Mouse (Mus musculus) testis, adult 2 months (tissue): ENCODE measurements around the gene Adcyap1r1. TPM values are rescaled to one million over a fixed set of nuclear protein-coding genes. Genes with fewer than 3 reads are reported as not detected.

ENCODE experiments used
- H3K27ac ChIP-seq: fragments of 200-500 bp; 2 replicates; pipeline ENCODE4 v1.5.1; 2012; ENCODE audit warnings: low read depth, low read length; ENCODE audit not compliant: control insufficient read depth, insufficient read depth
- H3K27me3 ChIP-seq: fragments of 200-500 bp; 2 replicates; pipeline ENCODE4 v1.6.1; 2012; ENCODE audit warnings: mild to moderate bottlenecking, low read length, moderate library complexity; ENCODE audit not compliant: control insufficient read depth, insufficient read depth
- H3K36me3 ChIP-seq: fragments of 200-500 bp; 2 replicates; pipeline ENCODE4 v1.6.1; 2012; ENCODE audit warnings: mild to moderate bottlenecking, low read length; ENCODE audit not compliant: control insufficient read depth, insufficient read depth
- H3K4me1 ChIP-seq: fragments of 200-500 bp; 2 replicates; pipeline ENCODE4 v1.6.1; 2012; ENCODE audit warnings: low read length; ENCODE audit not compliant: control insufficient read depth, insufficient read depth
- H3K4me3 ChIP-seq: fragments of 200-500 bp; 2 replicates; pipeline ENCODE4 v1.5.1; 2012; ENCODE audit warnings: low read depth, mild to moderate bottlenecking, low read length, moderate library complexity, mixed read lengths; ENCODE audit not compliant: control insufficient read depth
- CTCF ChIP-seq: fragments of 200-500 bp; IDR thresholded peaks from 2 replicates; pipeline ENCODE4 v1.5.1; 2012; ENCODE audit warnings: low read depth, mild to moderate bottlenecking, inconsistent platforms, low read length, moderate library complexity; ENCODE audit not compliant: control insufficient read depth, insufficient read depth, insufficient replicate concordance
- POLR2A ChIP-seq: fragments of 200-500 bp; IDR thresholded peaks from 2 replicates; pipeline ENCODE4 v1.6.1; 2012; ENCODE audit warnings: low read depth, mild to moderate bottlenecking, inconsistent platforms, low read length, moderate library complexity; ENCODE audit not compliant: control insufficient read depth
- polyA plus RNA-seq: library from polyadenylated mRNA; depleted of rRNA; stranded (reverse); fragments of >200 nt; gene quantifications from 2 replicates; pipeline ENCODE4 v1.2.3, GENCODE M21; 2012

Adcyap1r1 gene
- polyA plus RNA-seq, 1 experiment = 0.64 TPM

- no peaks in the 10 kb centered on the region for H3K27me3 ChIP-seq
- H3K36me3 ChIP-seq = no peaks in the 10 kb centered on the region
- H3K27ac ChIP-seq = no peak overlapping the region
- H3K4me3 ChIP-seq = peak overlapping the region; percentile 21
- no peaks in the 10 kb centered on the region for H3K4me1 ChIP-seq
- TF ChIP-seq CTCF (no peak), POLR2A (no peak)
Observed at GRCm38 (mm10) chr6:55452381-55452780, 603 bp downstream of the Adcyap1r1 start.

- no peak overlapping the region for H3K27ac ChIP-seq
- no peaks in the 10 kb centered on the region for H3K4me1 ChIP-seq
- TF ChIP-seq POLR2A = no peak
- TF ChIP-seq CTCF = no peak
- H3K27me3 ChIP-seq = no peaks in the 10 kb centered on the region
- no peaks in the 10 kb centered on the region for H3K36me3 ChIP-seq
- H3K4me3 ChIP-seq = no peak overlapping the region
Observed at GRCm38 (mm10) chr6:55453548-55453947, 1.8 kb downstream of the Adcyap1r1 start.

- Histone ChIP-seq H3K4me1 (no peaks in the 10 kb centered on the region), H3K36me3 (no peaks in the 10 kb centered on the region), H3K27me3 (no peaks in the 10 kb centered on the region), H3K27ac (no peak overlapping the region), H3K4me3 (no peak overlapping the region)
- TF ChIP-seq CTCF = no peak
- no peak for TF ChIP-seq POLR2A
Observed at GRCm38 (mm10) chr6:55455641-55456040, 3.9 kb downstream of the Adcyap1r1 start.

- no peak overlapping the region for H3K27ac ChIP-seq
Observed at GRCm38 (mm10) chr6:55457727-55458126, 5.9 kb downstream of the Adcyap1r1 start.

GRCm38 (mm10) chr6:55458156-55458555 lies 6.4 kb downstream of the Adcyap1r1 start:
- H3K4me1 ChIP-seq = no peaks in the 10 kb centered on the region
- no peak for TF ChIP-seq CTCF
- H3K27me3 ChIP-seq = no peaks in the 10 kb centered on the region
- H3K36me3 ChIP-seq = no peaks in the 10 kb centered on the region
- no peak overlapping the region for H3K4me3 ChIP-seq
- H3K27ac ChIP-seq = no peak overlapping the region

More at GRCm38 (mm10) chr6:55457727-55458126, 5.9 kb downstream of the Adcyap1r1 start:
- TF ChIP-seq POLR2A = no peak
- no peak for TF ChIP-seq CTCF
- Histone ChIP-seq H3K4me1 (no peaks in the 10 kb centered on the region), H3K27me3 (no peaks in the 10 kb centered on the region), H3K36me3 (no peaks in the 10 kb centered on the region), H3K4me3 (no peak overlapping the region)

GRCm38 (mm10) chr6:55459545-55460397 lies 8.0 kb downstream of the Adcyap1r1 start:
- Histone ChIP-seq H3K27ac (no peak overlapping the region), H3K36me3 (no peaks in the 10 kb centered on the region), H3K4me3 (no peak overlapping the region), H3K27me3 (no peaks in the 10 kb centered on the region), H3K4me1 (no peaks in the 10 kb centered on the region)
- no peak for TF ChIP-seq CTCF
- no peak for TF ChIP-seq POLR2A

- no peak overlapping the region for H3K27ac ChIP-seq
- no peaks in the 10 kb centered on the region for H3K36me3 ChIP-seq
- H3K4me3 ChIP-seq = no peak overlapping the region
- no peak for TF ChIP-seq POLR2A
- peak; percentile 37; the same call in 1 of the 2 replicates for TF ChIP-seq CTCF
- no peaks in the 10 kb centered on the region for H3K27me3 ChIP-seq
- H3K4me1 ChIP-seq = no peaks in the 10 kb centered on the region
Observed at GRCm38 (mm10) chr6:55461141-55461540, 9.4 kb downstream of the Adcyap1r1 start.

- no peak overlapping the region for H3K4me3 ChIP-seq
Observed at GRCm38 (mm10) chr6:55461678-55462077, 9.9 kb downstream of the Adcyap1r1 start.

More at GRCm38 (mm10) chr6:55461678-55462077, 9.9 kb downstream of the Adcyap1r1 start:
- Histone ChIP-seq H3K27ac (no peak overlapping the region), H3K27me3 (no peaks in the 10 kb centered on the region), H3K4me1 (no peaks in the 10 kb centered on the region), H3K36me3 (no peaks in the 10 kb centered on the region)
- no peak for TF ChIP-seq CTCF
- TF ChIP-seq POLR2A = no peak
